ENCODE assay signal across 28 mouse cellular contexts in the genomic region with DNA sequence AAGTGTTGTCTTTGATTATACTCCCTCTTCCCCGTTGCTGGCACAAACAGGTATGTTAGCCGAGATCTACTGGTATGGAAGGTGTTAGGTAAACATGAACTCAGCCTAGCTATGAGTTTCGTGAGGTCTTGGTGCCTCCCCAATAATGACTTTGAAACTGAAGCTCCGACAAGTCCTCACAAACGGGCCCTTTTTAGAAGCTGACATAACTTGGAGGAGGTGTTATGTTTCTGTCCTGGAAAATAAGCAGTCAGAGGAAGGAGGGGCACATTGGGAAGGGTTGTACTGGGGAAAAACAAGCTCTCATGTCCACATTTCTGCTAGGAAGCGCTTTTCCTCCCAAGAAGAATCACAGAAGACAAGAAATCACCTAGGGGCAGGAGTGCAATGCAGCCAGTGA. TPM values are rescaled to one million over a fixed set of nuclear protein-coding genes. Genes with fewer than 3 reads are reported as not detected.
DNase-seq lines count a peak whose midpoint lies in the region; ATAC-seq and TF ChIP-seq lines count a peak whose summit lies in the region.
"Had no signal": no experiment of that assay in that cellular context is flagged by ENCODE, and none has a peak within 500 bp of the region (broad histone marks: within the 10 kb centered on the region; RNA-seq: fewer than 3 reads in every experiment).

No protein-coding gene starts in this region.

- H3K27ac ChIP-seq in kidney, postnatal 0 days: no peak overlapping the region
- H3K27ac ChIP-seq: embryonic facial prominence, embryonic 12.5 days; embryonic facial prominence, embryonic 15.5 days; hindbrain, embryonic 10.5 days; hindbrain, embryonic 13.5 days; intestine, embryonic 15.5 days had no signal

- H3K27me3 ChIP-seq in kidney, postnatal 0 days (ENCODE audit: insufficient read depth, low read length): no peaks in the 10 kb centered on the region
- no peaks in the 10 kb centered on the region for H3K27me3 ChIP-seq in myocyte (ENCODE audit: control insufficient read depth, insufficient read depth, insufficient read length)
- H3K27me3 ChIP-seq: CH12.LX; embryonic facial prominence, embryonic 12.5 days; embryonic facial prominence, embryonic 15.5 days; hindbrain, embryonic 13.5 days; intestine, embryonic 15.5 days had no signal

- DNase-seq in gastrocnemius, adult 18-20 months (ENCODE audit: low spot score): peak; percentile 72
- no peak for DNase-seq in gastrocnemius, postnatal 36 days
- DNase-seq in kidney, postnatal 0 days (ENCODE audit: low spot score): peak; percentile 49
- DNase-seq in kidney, postnatal 4 days: no peak
- no peak for DNase-seq in heart, postnatal 14 days
- DNase-seq: adrenal gland, postnatal 10 days; adrenal gland, postnatal 36 days; B cell, adult 2 months; cerebellum, adult 11 months; cerebellum, adult 2 months; cerebellum, adult 9-11 months; cerebellum, postnatal 25 days; forebrain, postnatal 0 days; heart, adult 11 months; heart, postnatal 36 days had no signal

- H3K4me3 ChIP-seq in kidney, postnatal 0 days (replicated peaks; ENCODE audit: low read depth, low read length): no peak overlapping the region
- H3K4me3 ChIP-seq in myocyte: no peak overlapping the region
- H3K4me3 ChIP-seq: embryonic facial prominence, embryonic 12.5 days; embryonic facial prominence, embryonic 15.5 days; hindbrain, embryonic 10.5 days; hindbrain, embryonic 13.5 days; intestine, embryonic 15.5 days had no signal

- no peak for ATAC-seq in kidney, postnatal 0 days (replicated peaks; ENCODE audit: low FRiP score, low read depth)
- no peak for ATAC-seq in megakaryocyte-erythroid progenitor cell, adult 5-6 weeks (replicated peaks; ENCODE audit: low FRiP score, low TSS enrichment, poor library complexity, severe bottlenecking)
- ATAC-seq: forebrain, embryonic 14.5 days; forebrain, postnatal 0 days; hindbrain, embryonic 16.5 days; intestine, embryonic 15.5 days; Patski had no signal

- no peak overlapping the region for H3ac ChIP-seq in myocyte (ENCODE audit: control insufficient read depth, insufficient read length)

- TF ChIP-seq POLR2A in myocyte (IDR thresholded peaks at IDR 0.05; ENCODE audit: insufficient read length, low read depth): no peak

- intact Hi-C loops in gastrocnemius, postnatal 36 days (cut with DNase I): no loop called here
- intact Hi-C loops in heart, postnatal 14 days (cut with DNase I): no loop called here

- H3K36me3 ChIP-seq in kidney, postnatal 0 days (ENCODE audit: insufficient read depth, low read length): no peaks in the 10 kb centered on the region
- no peaks in the 10 kb centered on the region for H3K36me3 ChIP-seq in myocyte (ENCODE audit: control insufficient read depth, insufficient read depth)
- H3K36me3 ChIP-seq: embryonic facial prominence, embryonic 12.5 days; embryonic facial prominence, embryonic 15.5 days; G1E; hindbrain, embryonic 10.5 days; hindbrain, embryonic 13.5 days; intestine, embryonic 15.5 days had no signal

- H3K4me2 ChIP-seq in kidney, postnatal 0 days (ENCODE audit: low read length): no peak overlapping the region
- H3K4me2 ChIP-seq in myocyte (ENCODE audit: low read depth): peak overlapping the region; percentile 18
- H3K4me2 ChIP-seq: embryonic facial prominence, embryonic 12.5 days; embryonic facial prominence, embryonic 15.5 days; heart, embryonic 11.5 days; hindbrain, embryonic 13.5 days; intestine, embryonic 15.5 days had no signal

- 35% methylated on average over 6 of the region's 6 CpGs for WGBS in kidney, postnatal 0 days

- TF ChIP-seq CTCF in kidney, postnatal 0 days (IDR thresholded peaks at IDR 0.05; ENCODE audit: low read depth): no peak

- no peaks in the 10 kb centered on the region for H3K79me2 ChIP-seq in myocyte (ENCODE audit: control insufficient read depth, insufficient read depth)

- H3K9me3 ChIP-seq in kidney, postnatal 0 days (replicated peaks; ENCODE audit: low read length): no peaks in the 10 kb centered on the region
- H3K9me3 ChIP-seq: embryonic facial prominence, embryonic 12.5 days; embryonic facial prominence, embryonic 15.5 days; G1E; hindbrain, embryonic 10.5 days; hindbrain, embryonic 13.5 days; intestine, embryonic 15.5 days had no signal

- H3K4me1 ChIP-seq in kidney, postnatal 0 days (replicated peaks; ENCODE audit: insufficient read depth, low read length): no peaks in the 10 kb centered on the region
- H3K4me1 ChIP-seq: embryonic facial prominence, embryonic 12.5 days; embryonic facial prominence, embryonic 15.5 days; hindbrain, embryonic 10.5 days; hindbrain, embryonic 13.5 days; intestine, embryonic 15.5 days had no signal

- H3K9ac ChIP-seq in kidney, postnatal 0 days (ENCODE audit: low read depth, low read length): no peak overlapping the region
- H3K9ac ChIP-seq: embryonic facial prominence, embryonic 12.5 days; embryonic facial prominence, embryonic 15.5 days; forebrain, postnatal 0 days; hindbrain, embryonic 13.5 days; intestine, embryonic 15.5 days had no signal

TF ChIP-seq in myocyte, 11 proteins besides CTCF, POLR2A, EP300 and RAD21:
- no peak for TF ChIP-seq USF1 (IDR thresholded peaks at IDR 0.05; ENCODE audit: low read depth)
- no peak for TF ChIP-seq CEBPB (IDR thresholded peaks at IDR 0.05; ENCODE audit: insufficient read depth, poor library complexity, severe bottlenecking)
- TF ChIP-seq REST (IDR thresholded peaks at IDR 0.05; ENCODE audit: insufficient read depth, insufficient read length): no peak
- no peak for TF ChIP-seq E2F4 (IDR thresholded peaks at IDR 0.05; ENCODE audit: insufficient read depth)
- no peak for TF ChIP-seq MYOG (IDR thresholded peaks at IDR 0.05; ENCODE audit: control insufficient read depth in 1 of 3, insufficient read depth in 1 of 3, insufficient read length in 2 of 3, low read depth in 2 of 3)
- TF ChIP-seq MYOD1 (IDR thresholded peaks at IDR 0.05; ENCODE audit: control insufficient read depth in 1 of 3, insufficient read length in 2 of 3, low read depth in 2 of 3): no peak

RNA-seq across cellular contexts. Expression of a gene that starts 31.5 kb away (rescaled TPM):
- 10 to 100 TPM; 58.4 to 71.6 TPM for total RNA-seq in gastrocnemius, adult 18-20 months (2021)
- total RNA-seq in gastrocnemius, postnatal 36 days (2021): 10 to 100 TPM; 53.5 to 76.6 TPM
- 11.8 and 15.9 TPM in 2 replicates for polyA plus RNA-seq in kidney, postnatal 0 days (2015; fragmentation: Nextera tagmentation; extraction: Ambion mirVana)
- 4.3 TPM for polyA plus RNA-seq in myocyte (2012; fragmentation: generic; extraction: Trizol)
- total RNA-seq in heart, postnatal 14 days (2021): 1 to 10 TPM in 1 of 2 experiments, under 1 TPM in 1; 0.59 to 1.4 TPM
- not detected in 2 replicates for total RNA-seq in megakaryocyte-erythroid progenitor cell, adult 5-6 weeks (2014; fragmentation: Nextera tagmentation)
- 0.34 TPM in 1 of 2 replicates, not detected in the other for total RNA-seq in megakaryocyte-erythroid progenitor cell, adult 5-6 weeks (2017)
- polyA plus RNA-seq: Patski had no signal

RNA-seq across cellular contexts. Expression of a gene that starts 58.8 kb away (rescaled TPM):
- total RNA-seq in gastrocnemius, adult 18-20 months (2021): 10 to 100 TPM; 30.8 TPM
- total RNA-seq in gastrocnemius, postnatal 36 days (2021): 10 to 100 TPM; 29.3 to 38.0 TPM
- 37.5 and 41.2 TPM in 2 replicates for polyA plus RNA-seq in kidney, postnatal 0 days (2015; fragmentation: Nextera tagmentation; extraction: Ambion mirVana)
- polyA plus RNA-seq in myocyte (2012; fragmentation: generic; extraction: Trizol): 10.5 TPM
- total RNA-seq in heart, postnatal 14 days (2021): 10 to 100 TPM; 36.8 to 42.9 TPM
- total RNA-seq in megakaryocyte-erythroid progenitor cell, adult 5-6 weeks (2014; fragmentation: Nextera tagmentation): 20.9 and 23.2 TPM in 2 replicates
- 18.9 and 24.9 TPM in 2 replicates for total RNA-seq in megakaryocyte-erythroid progenitor cell, adult 5-6 weeks (2017)

Comparison
In these comparisons a context has a peak if more than half of its experiments do, and no peak if none do; other contexts are left out.
1. DNase-seq: peak in gastrocnemius, adult 18-20 months (single experiment) and kidney, postnatal 0 days (single experiment); none in gastrocnemius, postnatal 36 days (0 of 2), kidney, postnatal 4 days (0 of 2) and heart, postnatal 14 days (0 of 2).
2. RNA of a gene that starts 31.5 kb away (total RNA-seq): 53.5 to 76.6 TPM in gastrocnemius, postnatal 36 days and 58.4 to 71.6 TPM in gastrocnemius, adult 18-20 months; 0.59 to 1.4 TPM in heart, postnatal 14 days and 0.34 TPM in megakaryocyte-erythroid progenitor cell, adult 5-6 weeks; every median in the first group is over 10 times any median in the second.